Mouse (Mus musculus): ENCODE results near the gene Cdt1. TPM values are rescaled to one million over a fixed set of nuclear protein-coding genes. Genes with fewer than 3 reads are reported as not detected.

The Cdt1 gene
- total RNA-seq, 2 experiments from 2014 or later, result 1.4 to 1.9 TPM

DNA sequence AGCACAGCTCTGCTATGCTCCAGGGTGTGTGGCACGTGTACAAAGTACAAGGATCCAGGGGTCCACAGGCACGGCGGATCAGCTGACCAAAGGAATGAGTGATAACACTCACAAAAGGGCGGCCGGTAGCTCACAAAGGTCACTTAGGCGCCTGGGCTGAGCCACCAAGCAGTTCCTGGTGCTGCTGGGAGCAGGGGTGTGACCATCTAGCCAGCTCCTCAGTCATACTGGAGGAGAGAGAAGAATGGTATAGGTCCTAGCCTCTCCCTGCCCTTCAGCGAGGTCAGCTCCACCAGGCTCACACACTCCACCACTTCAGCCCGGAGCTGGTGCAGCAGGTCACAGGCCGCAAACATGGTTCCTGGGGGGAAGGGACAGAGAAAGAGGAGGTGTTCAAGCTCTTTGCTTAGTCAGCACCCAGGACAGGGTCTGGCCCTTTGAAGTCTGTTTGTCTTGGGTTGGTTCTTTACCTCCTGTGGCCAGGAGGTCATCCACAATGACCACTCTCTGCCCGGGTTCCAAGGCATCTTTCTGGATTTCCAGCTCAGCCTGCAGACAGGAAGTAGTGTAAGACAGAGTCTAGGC lies 6.9 kb downstream of the Cdt1 start:
- DNase-seq, result no peak

DNA sequence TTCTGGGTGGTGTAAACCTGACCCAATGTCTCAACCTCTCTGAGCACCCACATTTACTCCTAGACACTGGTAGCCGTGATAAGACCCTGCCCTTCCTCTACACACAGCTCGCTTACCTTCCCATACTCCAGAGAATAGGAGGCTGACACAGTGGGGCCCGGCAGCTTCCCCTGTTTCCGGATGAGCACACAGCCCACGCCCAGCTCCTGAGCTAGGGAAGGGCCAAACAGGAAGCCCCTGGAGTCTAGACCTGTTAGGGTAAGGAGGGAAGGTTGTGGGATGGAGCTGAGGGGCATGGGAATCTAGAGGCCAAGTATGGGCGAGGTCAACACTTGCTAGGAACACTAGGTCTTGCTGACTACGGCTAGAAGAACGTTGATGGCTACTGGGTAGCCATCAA lies 7.5 kb downstream of the Cdt1 start:
- no peak for DNase-seq

DNA sequence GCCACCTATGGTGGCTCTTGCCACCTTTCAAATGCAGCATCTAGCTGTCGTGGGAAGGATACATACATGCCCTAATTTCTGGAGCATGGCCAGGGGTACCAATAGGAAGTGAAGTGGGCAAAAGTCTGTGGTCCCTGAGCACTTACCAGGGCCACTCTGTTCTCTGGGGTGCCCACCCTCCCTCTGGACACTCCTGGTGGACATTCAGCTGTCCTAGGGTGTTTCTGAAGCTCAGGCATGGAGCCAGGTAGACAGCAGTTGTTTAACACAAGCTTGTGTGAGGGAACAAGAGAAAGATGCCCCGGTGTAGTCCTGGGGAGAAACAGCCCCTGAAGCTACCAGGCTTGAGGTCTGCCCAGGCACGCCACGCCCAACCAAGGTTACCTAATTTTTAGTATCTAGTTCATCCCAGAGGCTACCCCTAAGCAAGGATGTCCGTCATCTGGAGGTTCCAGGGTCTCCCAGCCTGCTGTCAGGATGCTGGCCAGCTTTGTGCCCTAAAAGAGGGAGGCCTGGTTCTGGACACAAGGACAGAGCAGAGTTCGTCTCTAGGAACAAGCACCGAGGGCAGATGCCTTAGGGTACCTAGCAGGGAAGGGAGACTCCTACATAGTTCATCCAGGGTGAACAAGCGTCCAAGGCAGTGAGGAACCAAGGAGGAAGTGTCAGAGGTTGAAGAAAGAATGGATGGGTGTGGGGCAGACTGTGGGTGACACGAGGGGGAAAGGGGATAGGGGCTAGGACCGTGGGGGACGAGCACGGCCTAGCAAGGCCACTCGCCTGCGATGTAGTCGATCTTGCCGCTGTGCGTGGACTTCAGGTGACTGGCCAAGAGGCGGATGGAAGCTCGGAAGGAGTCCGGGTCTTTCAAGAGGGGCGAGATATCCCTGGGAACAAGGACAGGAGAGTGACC lies 8.2 kb downstream of the Cdt1 start:
- peak in 1 of 2 experiments; percentile 15 for DNase-seq

DNA sequence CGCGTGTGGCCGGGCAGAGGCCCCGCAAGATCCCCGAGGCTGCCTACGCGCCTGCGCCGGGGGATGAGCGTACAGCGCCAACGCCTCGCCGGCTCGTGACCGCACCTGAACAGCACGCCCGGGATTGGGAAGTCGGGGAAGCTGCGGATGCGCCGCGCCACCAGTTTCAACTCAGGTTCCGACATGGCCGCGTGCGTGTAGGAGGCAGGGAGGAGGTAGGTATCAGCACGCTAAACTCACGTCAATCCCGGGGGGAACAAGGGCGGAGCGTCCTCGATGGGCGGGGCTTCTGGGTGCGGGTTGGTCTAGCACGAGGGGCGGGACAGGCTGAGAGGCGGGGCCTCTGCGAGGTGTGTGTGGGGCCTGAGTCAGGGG lies 8.8 kb downstream of the Cdt1 start, which contains the start of gene Aprt:
TSS of gene Aprt (minus strand) at position 262 of the 375 bp plus-strand sequence.
- peak; percentile 91 to 92 for DNase-seq

DNA sequence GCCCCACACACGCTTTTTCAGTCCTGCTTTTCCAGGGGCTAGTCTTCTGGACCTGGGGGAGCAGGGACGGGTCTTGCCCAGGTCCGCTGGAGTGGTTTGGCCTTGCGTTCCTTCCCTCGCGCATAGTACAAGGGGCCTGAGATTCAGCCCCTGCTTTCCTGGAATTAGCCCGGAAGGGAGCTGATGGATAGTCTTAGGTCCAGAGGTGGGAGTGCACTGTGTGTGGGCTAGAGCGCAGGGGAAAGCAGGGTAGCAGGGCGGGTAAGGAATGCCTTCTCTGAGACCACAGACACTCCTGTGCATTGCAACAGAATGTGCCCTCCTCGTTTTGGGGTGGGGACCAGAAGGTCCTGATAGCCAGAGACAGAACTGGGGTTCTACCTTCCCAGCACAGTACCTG lies 9.3 kb downstream of the Cdt1 start:
- DNase-seq, result no peak

DNA sequence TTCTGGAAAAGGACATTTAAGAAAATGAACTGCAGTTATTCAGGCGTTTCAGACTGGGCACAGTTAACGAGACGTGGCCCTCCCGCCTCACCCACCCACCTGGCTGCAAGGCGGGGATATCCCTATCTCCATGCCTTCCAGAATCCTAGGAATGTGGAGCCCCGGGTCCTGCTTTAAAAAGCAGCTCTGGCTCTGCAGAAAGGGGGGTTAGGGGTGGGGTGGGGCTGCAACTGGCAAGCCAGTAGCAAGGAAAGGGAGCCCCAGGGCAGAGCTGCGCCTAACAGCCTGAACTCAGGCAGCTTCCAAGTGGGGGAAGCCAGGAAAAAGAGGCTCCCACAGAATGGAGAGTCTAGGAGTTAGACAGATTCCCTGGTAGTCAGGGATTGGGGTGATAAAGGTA lies 11.4 kb downstream of the Cdt1 start:
- DNase-seq, result no peak

DNA sequence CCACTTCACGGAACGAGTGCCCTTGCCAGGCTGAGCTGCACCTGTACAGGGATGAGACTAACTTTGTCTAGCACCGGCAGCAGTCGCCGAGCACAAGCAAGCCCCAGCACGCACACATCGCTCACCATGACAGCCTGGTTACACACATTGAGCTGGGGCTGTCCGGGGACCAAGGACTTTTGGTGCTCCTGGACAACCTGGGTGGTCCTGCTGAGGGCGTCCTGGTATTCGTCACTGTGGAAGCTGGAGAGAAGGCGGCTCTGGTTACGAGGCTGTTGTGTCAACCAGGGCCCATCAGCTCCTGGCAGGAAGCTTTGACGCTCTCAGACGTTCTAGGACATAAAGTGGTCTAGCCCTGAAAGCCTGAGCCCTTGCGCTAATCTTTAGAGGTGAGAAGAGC lies 13.1 kb downstream of the Cdt1 start:
- DNase-seq, result no peak

DNA sequence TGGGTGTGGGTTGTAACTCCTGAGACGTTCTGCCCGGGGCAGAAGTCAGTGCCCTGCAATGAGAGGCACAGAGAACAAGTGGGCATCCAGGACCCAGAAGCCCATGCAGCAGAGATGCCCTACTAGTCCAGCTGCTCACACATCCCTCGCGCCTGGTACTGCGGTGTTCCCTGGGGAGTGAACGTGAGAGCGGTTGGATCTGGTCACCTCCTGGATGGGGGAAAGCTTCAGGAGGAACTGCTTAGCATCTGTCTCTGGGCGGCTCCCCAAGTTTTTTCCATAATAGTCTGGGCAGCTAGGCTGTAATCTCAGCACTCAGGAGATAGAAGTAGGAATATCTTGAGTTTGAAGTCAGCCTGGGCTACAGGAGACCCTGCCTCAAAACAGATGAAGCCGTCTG lies 17.2 kb downstream of the Cdt1 start:
- DNase-seq, result no peak

DNA sequence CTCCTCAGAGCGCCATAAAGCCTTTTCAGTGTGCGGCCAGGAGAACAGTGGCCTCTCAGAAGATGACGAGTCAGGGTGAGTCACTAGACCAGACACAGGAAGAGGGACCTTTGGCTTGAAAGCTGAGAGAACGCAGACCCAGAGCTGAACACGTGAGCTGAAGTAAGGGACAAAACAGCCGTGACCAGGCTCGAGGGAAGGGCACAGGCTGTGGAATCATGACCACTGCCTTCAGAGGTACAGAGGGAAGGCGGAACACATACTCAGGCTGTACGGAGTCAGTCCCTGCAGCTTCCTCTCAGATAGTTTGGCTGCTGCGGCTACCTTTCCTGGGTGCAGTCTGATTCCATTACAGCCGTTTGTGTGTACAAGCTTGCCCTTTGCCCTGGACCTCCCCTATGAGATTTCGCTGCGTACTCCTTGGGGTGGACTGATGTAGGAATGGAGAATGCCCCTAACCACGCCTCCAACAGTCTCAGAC lies 17.6 kb downstream of the Cdt1 start:
- DNase-seq, result no peak

DNA sequence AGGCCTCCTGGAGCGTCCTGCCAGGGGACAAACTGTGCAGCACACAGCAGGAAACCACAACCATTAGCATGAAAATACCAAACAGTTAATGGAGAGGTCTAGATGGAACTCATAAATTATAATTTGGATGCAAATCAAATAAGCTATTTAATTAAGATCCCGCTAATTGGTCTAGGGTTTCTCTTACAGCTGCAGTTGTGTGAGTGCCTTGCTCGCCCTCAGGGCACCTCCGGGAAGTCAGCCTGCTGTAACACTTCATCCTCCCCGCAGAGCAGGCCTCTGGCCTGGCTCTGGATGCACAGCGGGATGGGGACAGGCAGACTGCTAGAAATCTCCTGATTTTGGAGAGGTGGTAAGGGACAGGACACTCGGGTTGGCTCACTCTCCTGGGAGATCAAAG lies 18.4 kb downstream of the Cdt1 start:
- no peak for DNase-seq

DNA sequence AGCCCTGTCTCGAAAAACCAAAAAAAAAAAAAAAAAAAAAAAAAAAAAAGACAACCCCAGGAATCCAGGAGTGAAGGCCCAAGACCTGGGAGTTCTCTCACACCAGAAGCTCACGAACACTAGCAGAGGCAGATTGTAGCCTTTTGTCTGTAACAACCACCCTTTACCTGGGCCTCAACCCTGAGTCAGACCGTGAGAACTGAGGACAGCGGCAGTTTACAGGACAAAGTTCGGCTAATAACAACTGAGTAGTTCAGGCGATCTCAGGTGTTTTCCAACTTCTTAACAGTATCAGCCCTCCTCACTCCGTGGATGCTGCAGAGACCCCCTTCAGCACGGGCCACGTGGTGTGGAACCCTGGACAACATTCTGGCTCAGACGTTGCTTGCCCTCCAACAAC lies 18.9 kb downstream of the Cdt1 start:
- no peak for DNase-seq

DNA sequence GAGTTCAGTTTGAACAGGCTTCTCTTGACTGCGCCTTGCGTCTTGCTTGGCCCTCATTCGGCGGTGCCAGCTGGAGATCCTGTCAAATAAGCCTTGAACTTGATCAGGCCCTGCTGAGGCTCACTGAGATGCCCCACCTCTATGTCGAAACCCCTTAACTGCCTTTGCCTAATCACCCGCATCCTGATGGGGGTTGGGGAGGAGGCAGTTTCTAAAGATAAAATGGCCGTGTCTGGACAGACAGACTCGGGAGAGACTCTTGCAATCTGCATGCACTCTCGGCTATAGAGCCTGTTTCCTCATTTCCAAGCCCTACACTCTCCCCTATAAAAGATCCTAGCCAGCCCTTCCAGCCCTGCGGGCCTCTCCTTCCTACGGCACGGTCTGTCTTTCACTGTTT lies 25.4 kb downstream of the Cdt1 start:
- DNase-seq, result no peak

DNA sequence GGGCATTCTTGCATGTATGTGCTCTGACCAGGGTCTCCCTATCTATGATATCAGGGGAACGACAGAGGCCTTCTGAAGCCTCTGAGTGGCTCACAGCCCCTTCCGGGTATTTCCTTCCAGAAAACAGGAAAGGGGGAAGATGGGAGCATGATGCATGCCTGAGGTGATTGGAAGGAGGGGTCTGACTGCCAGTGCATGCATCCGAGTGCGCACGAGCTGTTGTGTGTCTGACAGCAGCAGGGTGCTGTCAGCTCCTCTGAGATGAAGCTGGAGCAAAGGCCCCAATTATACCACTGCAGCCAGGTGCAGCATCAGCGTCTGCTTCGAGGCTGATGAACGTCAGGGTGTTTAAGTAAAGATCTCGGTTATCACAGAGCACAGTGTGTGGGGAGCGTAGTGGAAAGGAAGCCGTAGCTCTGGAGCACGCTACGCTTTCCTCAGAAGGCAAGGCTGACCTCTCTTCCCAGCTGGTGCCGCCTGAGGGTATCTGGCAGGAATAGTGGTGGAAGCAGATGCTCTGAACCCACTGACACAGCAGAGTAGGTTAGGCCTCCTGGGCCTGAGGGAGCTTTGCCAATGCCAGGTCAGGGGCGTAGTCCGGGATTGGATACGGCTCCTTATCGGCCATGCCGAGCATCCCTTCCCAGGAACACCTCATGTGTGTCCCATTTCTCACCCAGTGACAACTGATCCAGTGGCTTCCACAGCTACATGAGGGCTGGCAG lies 26.1 kb downstream of the Cdt1 start:
- no peak for DNase-seq

DNA sequence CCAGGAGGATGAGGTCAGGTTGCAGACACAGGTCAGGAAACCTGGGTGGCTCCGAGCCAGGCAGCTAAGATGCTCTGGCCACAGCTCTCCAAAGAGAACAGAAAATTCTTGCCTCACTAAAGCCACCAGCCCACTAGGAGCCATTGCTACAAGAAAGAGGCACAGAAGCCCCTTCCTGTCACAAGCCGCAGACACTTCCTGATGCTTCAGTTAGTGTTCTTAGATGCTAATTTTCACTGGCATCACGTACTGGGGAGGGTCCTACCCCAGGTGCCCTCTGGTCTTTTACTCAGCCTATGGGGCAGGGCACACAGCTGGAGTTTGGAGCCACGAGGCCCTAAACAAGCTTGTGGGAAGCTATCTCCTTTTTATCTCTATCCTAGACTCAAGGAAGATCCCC lies 28.2 kb downstream of the Cdt1 start:
- no peak for DNase-seq

DNA sequence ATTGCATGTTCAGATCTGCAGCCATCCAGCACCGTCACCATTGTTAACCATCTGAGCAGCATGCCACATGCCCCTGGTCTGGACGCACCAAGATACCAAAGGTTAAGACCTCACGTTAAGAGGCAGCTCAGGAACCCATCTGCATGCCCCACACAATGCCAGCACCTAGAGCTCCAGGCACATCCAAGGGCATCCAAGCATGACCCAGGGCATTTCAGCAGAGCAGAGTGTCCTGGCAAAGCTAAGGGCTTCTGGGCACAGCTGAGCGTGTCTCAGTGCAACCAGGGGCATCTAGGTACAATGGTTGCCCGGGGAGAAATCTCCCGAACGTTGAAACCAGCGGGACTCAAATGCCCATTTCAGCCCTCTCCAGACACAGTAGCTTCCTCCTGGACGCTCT lies 32.9 kb downstream of the Cdt1 start:
- DNase-seq, result no peak

DNA sequence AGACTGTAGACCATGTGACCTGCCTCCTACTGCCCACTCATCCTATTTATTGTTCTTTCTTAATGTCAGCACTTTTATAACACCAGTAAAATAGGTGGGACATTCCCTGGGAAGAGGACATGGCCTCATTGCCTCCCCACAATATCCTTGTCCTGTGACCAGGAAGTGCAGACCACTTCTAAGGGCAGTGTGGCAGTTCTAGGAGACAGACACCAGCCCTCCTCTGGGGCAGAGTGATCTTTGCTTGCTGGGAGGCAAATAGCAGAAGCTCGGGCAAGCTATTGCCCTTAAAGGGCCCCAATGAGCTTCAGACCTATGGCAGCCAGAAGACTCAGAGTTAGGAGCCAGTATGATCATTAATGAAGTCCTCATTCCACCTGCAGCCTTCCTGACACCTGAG lies 36.8 kb downstream of the Cdt1 start:
- no peak for DNase-seq

DNA sequence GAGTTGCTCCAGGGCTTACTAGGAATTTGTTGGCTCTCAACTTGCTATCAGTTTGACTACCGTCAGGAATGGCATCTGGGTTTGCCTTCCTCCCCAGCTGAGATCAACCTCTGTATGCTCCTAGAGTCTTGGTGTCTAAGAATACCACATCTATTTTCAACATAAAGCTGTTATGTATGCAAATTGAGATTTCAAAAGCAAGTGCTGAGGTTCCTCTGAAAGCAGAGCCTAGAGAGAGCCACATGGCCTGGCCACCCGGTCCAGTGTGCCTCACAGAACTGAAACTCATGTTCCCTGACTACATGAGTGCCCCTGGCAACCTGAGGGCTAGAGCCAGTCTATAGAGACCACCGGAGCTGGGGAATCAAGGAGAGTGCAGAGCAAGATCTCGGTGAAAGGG lies 37.6 kb downstream of the Cdt1 start:
- DNase-seq, result no peak

DNA sequence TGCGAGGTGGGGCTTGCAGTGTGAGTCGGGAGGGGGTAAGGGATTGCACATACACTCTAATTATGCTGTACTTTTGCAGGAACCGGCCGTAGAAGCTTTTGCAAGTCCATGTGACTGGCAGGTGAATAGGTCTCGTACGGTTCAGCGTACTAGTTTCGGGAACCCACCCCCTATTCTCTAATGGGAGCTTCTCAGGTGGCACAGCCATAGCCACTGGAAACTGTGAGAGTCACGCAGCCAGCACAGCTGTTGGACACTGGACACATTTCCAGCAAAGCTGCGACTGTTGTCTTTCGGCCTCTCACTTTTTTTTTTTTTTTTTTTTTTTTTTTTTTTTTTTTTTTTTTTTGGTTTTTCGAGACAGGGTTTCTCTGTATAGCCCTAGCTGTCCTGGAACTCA lies 39.0 kb downstream of the Cdt1 start:
- DNase-seq, result no peak

DNA sequence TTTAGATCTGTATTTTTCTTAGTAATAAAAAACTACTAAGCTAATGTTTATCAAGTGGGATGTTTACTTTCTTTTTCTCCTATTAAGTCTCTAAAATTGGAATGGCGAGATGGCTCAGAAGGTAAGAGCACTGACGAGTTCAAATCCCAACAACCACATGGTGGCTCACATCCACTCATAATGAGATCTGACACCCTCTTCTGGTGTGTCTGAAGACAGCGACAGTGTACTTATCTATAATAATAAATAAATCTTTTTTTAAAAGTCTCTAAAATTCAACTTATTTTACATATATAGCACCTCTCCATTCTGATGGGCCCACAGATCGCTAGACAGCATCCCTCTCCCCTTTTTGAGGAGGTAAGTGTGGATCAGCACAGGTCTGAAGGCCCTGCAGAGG lies 42.4 kb downstream of the Cdt1 start:
- no peak for DNase-seq

DNA sequence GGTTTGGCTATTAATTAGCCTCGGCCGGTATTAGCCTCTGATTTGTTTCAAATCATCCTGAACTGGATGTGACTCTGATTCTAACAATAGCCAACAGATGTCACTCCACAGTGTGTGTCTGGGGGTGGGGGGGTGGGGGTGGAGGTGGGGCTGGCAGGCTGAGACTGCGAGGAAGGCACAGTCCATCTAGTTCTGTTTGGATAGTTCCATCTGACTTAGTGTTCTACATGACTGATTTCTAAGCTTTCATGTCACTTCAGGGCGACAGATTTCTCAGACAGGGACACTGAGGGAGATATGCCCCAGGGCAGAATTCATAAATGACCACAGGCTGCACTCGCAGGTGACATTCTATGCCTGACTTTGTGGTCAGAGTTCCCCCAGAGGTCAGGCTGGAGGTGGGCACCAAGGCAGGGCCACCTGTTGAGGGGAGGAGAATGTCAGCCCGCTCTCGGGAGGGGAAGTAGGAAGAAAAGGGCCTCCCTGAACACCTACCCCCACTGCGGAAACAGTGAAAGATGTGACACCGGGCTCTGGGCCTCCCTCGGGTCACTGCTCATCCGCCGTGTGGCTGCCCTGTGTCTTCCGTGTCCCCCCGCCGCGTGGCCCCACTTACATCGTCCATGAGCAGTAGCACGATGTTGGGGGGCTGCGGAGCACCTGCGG lies 42.9 kb downstream of the Cdt1 start:
- peak in 1 of 2 experiments; percentile 32 for DNase-seq

DNA sequence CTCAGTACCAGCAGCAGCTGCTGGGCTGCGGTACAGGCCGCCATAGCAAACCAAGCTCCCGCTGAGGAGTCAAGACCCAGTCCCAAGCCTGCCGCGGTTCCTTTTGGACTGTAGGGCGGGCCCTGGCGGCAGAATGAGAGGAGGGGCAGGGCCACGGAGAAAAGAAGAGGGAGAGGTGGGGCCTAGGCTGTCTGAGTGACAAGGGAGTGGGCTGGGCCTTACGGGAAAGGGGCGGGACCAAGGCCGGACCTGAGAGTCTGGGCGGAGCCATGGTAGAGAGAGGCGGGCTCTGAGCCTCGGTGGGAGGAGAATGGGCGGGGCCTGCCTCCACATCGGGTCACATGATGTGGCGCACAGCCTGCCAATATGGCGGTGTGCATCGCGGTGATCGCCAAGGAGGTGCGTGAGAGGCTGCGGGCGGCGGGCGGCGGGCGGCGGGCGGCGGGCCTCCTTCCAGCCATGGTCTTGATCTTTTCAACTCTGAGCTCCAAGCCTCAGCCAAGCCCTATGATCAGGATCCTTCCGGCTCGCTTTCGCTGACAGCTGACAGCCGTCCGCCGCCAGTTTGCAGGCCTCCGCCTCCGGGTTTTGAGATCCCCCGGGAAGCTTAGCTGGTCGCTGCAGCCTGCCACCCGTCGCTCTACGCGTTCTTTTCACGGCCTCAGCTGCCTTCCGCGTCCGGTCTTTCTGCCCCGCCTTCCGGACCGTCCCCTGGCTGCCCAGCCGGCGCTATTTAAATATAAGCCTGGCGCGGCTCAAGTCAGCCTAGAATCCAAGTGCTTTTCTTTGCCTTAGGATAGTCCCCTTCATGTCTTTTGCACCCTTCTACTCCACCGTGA lies 43.7 kb downstream of the Cdt1 start, which contains the start of the genes Galns and Trappc2l:
TSS of gene Galns (minus strand) at position 169 of the 839 bp plus-strand sequence.
TSS of gene Trappc2l (plus strand) at position 346 of the 839 bp plus-strand sequence.
- peak; percentile 92 to 94 for DNase-seq

All from layer of hippocampus, postnatal 36 days (tissue).